Mouse (Mus musculus) kidney, postnatal 14 days (tissue): ENCODE measurements around the gene Tmub1.

ENCODE experiments used
- DNase-seq: peaks from one replicate; pipeline ENCODE4 v3.0.0; 2022; ENCODE audit warnings: mixed read lengths

Gene Tmub1

DNA sequence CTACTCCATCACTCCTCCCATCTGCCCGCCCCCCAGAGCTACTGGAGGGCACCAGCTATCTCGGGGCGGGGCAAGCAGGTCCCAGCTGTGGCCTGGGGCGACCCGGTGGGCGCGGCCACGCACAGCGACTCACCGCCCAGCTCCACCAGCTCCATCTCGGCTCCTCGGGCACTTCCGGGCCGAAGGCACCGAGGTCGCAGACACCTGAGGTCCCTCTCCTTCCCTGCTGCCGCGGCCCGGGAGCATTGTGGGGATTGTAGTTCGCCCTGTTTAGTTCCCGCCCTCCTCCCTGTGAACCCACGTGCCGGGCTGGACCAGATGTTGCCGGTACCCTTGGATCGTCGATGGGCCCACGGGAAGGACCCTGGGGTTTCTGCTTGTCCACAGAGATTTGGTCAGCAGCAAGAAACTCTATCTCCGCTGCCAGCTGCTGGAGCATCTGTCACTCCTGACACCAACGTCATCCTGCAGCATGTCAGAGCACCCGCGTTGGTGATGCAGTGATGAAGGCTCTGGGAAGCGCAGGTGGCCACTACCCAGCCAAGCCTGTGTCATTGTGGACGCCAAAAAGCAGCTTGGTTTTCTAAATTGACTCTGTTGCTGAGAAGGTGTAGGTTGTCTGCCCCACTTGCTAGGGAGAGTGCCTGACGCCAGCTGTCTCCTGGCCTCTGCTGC lies at the start of gene Tmub1:
Gene Tmub1 (minus strand): TSS at position 231 of the 675 bp plus-strand sequence.
- peak; percentile 91 for DNase-seq

- no peak for DNase-seq
These were observed 49.1 kb upstream of the Tmub1 start for GRCm38 (mm10) chr5:24496756-24497155.

DNA sequence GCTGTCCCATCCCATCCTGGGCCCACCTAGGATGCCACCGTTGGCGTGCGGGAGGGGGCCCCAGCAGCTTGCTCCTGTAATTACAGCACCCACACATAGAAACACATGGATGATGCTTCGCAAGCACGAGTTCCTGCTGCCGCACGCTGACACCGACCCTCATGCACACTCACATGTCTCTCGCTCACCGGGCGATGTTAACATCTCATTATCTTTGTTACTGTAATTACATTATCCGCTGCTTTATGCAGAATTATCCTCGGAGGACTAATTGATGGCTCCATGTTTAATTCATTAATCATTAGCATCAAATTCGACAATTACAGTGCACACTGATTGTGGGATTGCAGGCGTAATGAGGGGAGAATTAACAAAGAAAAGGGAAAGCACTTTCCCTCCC lies 47.4 kb upstream of the Tmub1 start:
- no peak for DNase-seq

- no peak for DNase-seq
These were observed 45.1 kb upstream of the Tmub1 start for GRCm38 (mm10) chr5:24492546-24493285.

- DNase-seq: no peak
These were observed 42.8 kb upstream of the Tmub1 start for GRCm38 (mm10) chr5:24490413-24490920.

DNA sequence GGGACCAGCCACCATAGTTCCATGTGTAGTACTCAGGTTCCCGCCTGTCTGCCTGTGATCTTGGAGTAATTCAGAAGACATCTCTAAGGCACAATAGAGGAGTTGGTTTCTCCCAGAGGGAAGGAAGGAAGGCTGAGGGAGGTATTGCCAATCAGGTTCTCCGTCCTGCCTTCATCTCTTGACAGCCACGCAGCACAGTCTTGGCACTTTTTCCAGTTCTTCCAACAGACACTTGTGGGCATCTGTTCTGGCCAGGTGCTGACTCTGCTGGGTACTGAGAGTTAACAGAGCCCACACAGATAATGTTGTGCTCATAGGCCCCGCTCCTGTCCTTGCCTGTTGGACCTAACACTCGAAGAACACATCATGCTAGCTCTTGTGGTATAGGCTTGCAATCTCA lies 39.1 kb upstream of the Tmub1 start:
- no peak for DNase-seq

GRCm38 (mm10) chr5:24486097-24486496 lies 38.4 kb upstream of the Tmub1 start:
- DNase-seq: peak; percentile 88

GRCm38 (mm10) chr5:24484963-24485362 lies 37.3 kb upstream of the Tmub1 start:
- peak; percentile 29 for DNase-seq

DNA sequence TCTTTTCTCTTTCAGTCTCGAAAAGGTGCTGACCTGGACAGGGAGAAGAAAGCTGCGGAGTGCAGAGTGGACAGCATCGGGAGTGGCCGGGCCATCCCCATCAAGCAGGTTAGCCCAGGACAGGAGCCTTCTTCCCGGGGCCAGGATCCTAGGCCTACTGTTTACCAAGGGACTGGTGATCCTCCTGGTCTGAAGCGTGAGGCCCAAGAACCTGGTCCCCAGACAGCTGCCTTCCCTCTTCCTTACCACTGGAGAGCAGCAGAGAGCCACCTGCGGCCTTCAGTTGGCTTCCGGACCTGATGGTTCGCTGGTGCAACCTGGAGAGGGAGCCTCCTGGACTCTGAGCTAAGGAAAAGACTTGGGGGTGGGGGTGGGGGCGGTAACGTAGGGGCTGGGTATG lies 35.7 kb upstream of the Tmub1 start:
- DNase-seq: peak; percentile 85

DNA sequence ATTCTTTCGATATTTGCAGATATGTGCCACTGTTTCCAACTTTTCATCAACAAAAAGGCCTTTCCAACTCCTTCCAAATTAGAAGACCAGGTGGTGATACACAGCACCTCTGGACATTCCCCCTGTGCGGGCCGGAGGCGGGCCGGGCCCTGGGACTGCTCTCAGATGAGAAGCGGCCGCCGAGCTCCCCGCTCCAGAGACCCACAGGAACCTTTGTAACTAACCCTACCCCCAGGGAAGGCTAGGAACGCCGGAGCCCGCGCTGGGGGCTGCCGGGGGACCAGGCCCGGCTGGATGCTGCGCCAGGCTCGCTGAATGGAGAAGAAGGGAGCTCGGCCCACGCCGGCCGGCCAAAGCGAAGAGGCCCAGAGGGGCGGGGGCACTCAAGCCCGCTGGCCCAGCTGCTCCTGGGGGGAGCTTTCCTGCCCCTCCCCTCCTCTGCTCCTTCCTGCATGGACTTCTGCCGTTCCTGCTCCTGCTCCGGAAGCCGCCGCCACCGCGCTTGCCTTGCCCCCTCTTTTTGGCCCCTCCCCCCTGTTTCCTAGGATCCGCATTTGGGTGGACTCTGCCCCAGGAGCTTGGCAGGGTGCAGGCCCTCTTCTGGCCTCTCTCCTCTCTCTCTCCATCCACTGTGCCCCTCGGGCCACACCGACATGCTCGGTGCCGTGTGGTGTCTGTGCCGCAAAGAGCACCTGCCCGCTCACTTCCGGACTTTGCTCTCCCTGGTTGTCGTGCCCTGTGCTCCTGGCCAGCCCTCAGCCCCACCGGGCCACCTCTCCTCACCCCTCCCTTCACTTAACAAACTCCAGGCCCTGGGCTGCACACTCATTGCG lies 34.8 kb upstream of the Tmub1 start:
- DNase-seq: peak; percentile 86

DNA sequence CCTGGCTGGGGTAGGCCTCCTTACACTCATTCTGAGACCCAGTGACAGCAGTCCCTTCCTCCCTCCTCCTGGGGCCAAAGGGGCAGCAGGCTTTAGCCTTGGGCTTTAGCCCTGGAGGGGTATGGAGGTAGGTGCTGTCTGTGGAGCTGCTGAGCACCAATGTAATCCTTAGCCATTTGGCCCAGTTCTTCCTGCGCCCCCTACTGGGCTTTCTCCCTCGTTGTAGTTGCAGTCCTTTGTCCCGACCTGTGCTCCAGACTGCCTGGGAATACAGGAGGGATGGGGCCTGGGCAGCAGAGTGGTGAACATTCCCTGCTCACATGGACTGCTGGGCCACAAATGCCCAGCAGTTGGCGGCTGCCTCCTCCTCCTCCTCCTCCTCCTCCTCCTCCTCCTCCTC lies 34.0 kb upstream of the Tmub1 start:
- peak; percentile 83 for DNase-seq

DNA sequence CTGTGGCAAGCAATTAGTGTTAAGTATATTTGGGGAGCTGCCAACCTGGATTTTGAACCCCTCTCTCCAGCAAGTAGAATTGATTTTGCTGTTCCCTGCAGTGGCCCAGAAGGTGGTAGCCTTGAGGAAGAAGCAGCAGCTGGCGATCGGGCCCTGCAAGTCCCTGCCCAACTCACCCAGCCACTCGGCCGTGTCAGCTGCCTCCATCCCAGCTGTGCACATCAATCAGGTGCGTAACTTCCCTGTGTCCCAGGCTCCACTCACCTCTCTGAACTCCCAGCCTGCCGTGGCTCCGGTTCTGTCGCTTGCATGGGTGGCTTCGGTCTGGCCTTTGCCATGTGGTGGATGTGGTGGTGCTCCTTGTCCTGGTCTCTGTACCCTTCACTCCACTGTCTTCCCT lies 30.3 kb upstream of the Tmub1 start:
- DNase-seq: no peak

GRCm38 (mm10) chr5:24475476-24476241 lies 28.0 kb upstream of the Tmub1 start:
- DNase-seq: peak; percentile 69

- no peak for DNase-seq
These were observed 27.1 kb upstream of the Tmub1 start for GRCm38 (mm10) chr5:24474723-24475261.

DNA sequence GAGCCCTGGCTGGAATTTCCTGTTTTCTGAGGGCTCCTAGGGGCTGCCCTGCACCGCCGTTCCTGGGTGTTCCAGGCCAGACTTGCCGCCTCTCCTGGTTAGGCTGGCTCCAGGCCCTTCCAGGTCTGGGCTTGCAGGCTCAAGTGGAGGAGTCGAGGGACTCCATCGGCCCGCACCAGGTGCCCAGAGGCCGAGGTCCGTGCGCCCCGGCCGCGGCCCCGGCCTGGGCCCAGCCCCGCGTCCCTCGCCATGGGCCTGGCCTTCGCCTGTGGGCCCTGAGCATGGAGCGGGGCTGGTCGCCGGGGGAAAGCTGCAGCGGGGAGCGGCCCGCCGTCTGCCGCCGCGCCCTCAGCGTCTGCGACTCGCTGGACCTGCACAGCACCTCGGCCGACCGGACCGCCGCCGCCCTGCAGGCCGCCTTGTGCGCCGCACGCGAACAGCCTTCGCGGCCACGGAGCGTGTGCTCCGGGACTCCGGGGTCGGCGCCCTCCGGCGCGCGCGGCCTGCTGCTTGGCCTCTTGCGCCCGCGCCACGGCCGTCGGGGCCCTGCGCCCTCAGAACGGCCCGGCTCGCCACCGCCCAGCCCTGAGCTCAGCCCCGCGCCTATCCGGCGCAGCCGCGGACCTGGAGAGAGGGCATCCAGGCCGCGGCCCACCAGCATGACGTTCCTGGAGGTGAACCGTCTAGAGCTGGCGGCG lies 26.5 kb upstream of the Tmub1 start:
- peak; percentile 56 for DNase-seq

GRCm38 (mm10) chr5:24472884-24473619 lies 25.4 kb upstream of the Tmub1 start:
- no peak for DNase-seq

DNA sequence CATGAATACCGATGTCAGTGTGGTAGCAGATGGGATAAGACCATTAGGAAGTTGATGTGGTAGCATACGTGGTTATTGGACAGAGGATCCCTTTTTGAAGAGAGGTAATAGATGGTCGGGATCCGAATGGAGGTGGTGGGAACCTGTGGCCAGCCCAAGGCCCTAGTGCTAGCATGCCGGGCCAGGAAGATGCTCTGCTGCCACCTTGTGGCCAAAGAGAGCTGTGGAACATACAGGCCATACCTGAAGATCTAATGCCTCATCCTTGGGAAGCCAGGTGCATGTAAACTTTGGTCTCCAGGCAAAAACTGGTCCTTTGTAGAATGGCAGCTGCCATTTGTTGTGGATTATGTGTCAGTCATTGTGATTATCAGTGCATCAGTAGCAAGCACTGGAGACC lies 22.9 kb upstream of the Tmub1 start:
- DNase-seq: peak; percentile 87

DNA sequence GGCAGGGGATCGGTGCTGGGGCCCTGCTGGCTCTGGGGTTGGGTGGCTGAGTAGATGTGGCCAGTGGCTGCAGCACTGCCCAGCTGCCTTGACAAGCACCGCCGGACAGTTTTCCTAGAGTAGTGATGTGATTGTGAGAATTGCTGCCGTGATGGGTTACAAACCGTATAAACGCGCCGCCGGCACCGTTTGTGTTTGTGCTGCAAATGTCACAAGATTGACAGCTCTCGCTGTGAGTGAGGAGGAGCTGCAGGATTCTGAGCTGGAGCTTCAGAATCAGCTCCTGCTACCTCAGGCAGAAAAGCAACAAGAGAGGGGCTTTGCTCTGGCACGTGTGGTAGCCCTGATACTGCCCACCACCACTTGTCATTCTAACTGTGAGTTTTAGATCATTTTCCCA lies 19.1 kb upstream of the Tmub1 start:
- no peak for DNase-seq

DNA sequence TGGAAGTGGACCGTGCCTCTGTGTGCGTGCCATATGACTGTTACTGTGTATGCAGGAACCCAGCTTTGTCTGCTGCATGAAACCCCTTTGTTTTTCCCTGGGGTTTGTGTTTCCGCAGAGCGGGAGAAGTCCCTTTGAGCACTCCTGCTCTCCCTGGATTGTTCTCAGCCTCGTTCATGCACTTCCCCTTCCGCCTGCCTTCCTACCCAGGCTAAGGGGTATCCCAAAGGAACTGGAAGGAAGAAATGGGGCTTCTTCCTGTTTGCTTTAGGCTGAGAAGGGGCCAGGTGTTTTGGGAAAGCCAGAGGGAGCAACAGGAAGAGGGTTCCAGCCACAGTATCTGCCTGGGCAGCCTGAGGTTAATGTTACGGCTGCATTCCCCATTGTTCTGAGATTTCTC lies 8.0 kb upstream of the Tmub1 start:
- no peak for DNase-seq

- DNase-seq: no peak
These were observed 7.4 kb upstream of the Tmub1 start for GRCm38 (mm10) chr5:24455076-24455475.

GRCm38 (mm10) chr5:24453985-24454303 lies 6.3 kb upstream of the Tmub1 start:
- no peak for DNase-seq
